Mouse (Mus musculus): ENCODE results near the gene Tor1aip2.

DNA sequence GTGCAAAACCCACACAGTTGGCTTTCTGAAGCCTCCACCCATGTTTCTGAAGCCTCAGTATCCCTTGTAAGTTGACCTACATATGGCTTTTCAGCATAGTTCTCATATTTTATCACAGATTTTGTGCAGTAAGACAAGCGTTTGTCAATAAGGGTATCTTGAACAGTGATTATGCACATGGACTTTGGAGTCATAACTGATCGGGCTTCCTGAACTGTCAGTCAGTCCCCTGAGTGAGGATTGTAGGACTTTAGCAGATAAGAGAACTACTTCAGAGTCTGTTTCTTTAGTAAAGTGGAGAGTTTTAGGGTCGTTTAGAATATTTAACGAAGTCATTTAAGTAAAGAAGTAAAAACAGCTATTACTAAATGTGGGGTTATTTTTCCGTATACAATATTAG, 7.3 kb downstream of the Tor1aip2 start:
- no peak for TF ChIP-seq EP300 (optimal IDR thresholded peaks at IDR 0.05)
- TF ChIP-seq CTCF (IDR thresholded peaks at IDR 0.05; ENCODE audit: low read depth), result no peak

Data from stomach, postnatal 0 days (tissue).